Mouse (Mus musculus) cerebellum, adult 2 months (tissue): Measurements from ENCODE around the gene Olfr285. TPM values are rescaled to one million over a fixed set of nuclear protein-coding genes. Genes with fewer than 3 reads are reported as not detected.

ENCODE experiments used
- DNase-seq, 2 experiments: peaks; one replicate each; pipeline ENCODE4 v3.0.0; 2021
- H3K27ac ChIP-seq: fragments of 200-500 bp; 2 replicates; pipeline ENCODE4 v1.5.1; 2012; ENCODE audit warnings: low read length, control low read depth, inconsistent platforms; ENCODE audit not compliant: insufficient read depth
- H3K27me3 ChIP-seq: fragments of 200-500 bp; 2 replicates; pipeline ENCODE4 v1.6.1; 2012; ENCODE audit warnings: inconsistent platforms, mild to moderate bottlenecking, low read length, moderate library complexity; ENCODE audit not compliant: control insufficient read depth, insufficient read depth
- H3K4me1 ChIP-seq: fragments of 200-500 bp; 2 replicates; pipeline ENCODE4 v1.6.1; 2011; ENCODE audit warnings: low read length; ENCODE audit not compliant: control insufficient read depth, insufficient read depth
- H3K4me3 ChIP-seq: fragments of 200-500 bp; replicated peaks from 2 replicates; pipeline ENCODE3; 2011; ENCODE audit warnings: mild to moderate bottlenecking, low read depth, low read length, control low read depth; ENCODE audit not compliant: insufficient read depth
- CTCF ChIP-seq: fragments of 200-500 bp; IDR thresholded peaks from 2 replicates; pipeline ENCODE4 v1.5.1; 2011; ENCODE audit warnings: low read depth, mild to moderate bottlenecking, control low read depth, low read length, moderate library complexity, borderline replicate concordance; ENCODE audit not compliant: insufficient read depth
- POLR2A ChIP-seq: fragments of 200-500 bp; IDR thresholded peaks from 2 replicates; pipeline ENCODE4 v1.6.1; 2011; ENCODE audit warnings: low read length, control low read depth, borderline replicate concordance; ENCODE audit not compliant: insufficient read depth
- WGBS: fragments of 180-500 bp; shearing (Covaris S2); methylation state at CpG from one replicate; pipeline ENCODE4 v1.1.7; 2018; 5-methylcytosine and 5-hydroxymethylcytosine counted together
- polyA plus RNA-seq: library from polyadenylated mRNA; depleted of rRNA; stranded (reverse); fragments of >200 nt; gene quantifications from 2 replicates; pipeline ENCODE4 v1.2.3, GENCODE M21; 2012; rRNA removed

The Olfr285 gene
- polyA plus RNA-seq: not detected in 2 replicates

- Histone ChIP-seq H3K27ac (no peak within 1 kb of the TSS), H3K4me3 (no peak within 1 kb of the TSS), H3K4me1 (no peaks in the 10 kb centered on the region), H3K27me3 (no peaks in the 10 kb centered on the region)
- no peak for TF ChIP-seq POLR2A
- TF ChIP-seq CTCF: no peak
- DNase-seq: no peak
- 85% methylated on average over 5 of the region's 5 CpGs for WGBS
Observed at GRCm38 (mm10) chr15:98317177-98317724, at the start of gene Olfr285. TSS of gene Olfr285 (minus strand) at chr15:98317353.

- 91% methylated on average over 8 of the region's 8 CpGs for WGBS
Observed at GRCm38 (mm10) chr15:98340887-98341286, 23.7 kb upstream of the Olfr285 start, which contains the start of gene Olfr284. TSS of gene Olfr284 (minus strand) at chr15:98340987.

GRCm38 (mm10) chr15:98315703-98316102 is 1.4 kb downstream of the Olfr285 start:
- H3K4me3 ChIP-seq: no peak overlapping the region
- 48% methylated on average over 6 of the region's 6 CpGs for WGBS
- H3K27ac ChIP-seq: no peak overlapping the region
- H3K4me1 ChIP-seq: no peaks in the 10 kb centered on the region
- TF ChIP-seq POLR2A: no peak
- no peak for TF ChIP-seq CTCF
- H3K27me3 ChIP-seq: no peaks in the 10 kb centered on the region
- DNase-seq: no peak

More at GRCm38 (mm10) chr15:98340887-98341286, 23.7 kb upstream of the Olfr285 start, which contains the start of gene Olfr284:
- no peaks in the 10 kb centered on the region for H3K4me1 ChIP-seq
- H3K27me3 ChIP-seq: no peaks in the 10 kb centered on the region
- H3K4me3 ChIP-seq: no peak within 1 kb of the TSS
- H3K27ac ChIP-seq: no peak within 1 kb of the TSS
- DNase-seq: no peak
- TF ChIP-seq CTCF (no peak), POLR2A (no peak)

GRCm38 (mm10) chr15:98295628-98296551 is 21.3 kb downstream of the Olfr285 start, which contains the start of gene Zfp641:
TSS of gene Zfp641 (minus strand) at chr15:98296161.
- WGBS: 1% methylated on average over 59 of the region's 60 CpGs
- no peaks in the 10 kb centered on the region for H3K27me3 ChIP-seq
- no peak for TF ChIP-seq CTCF
- TF ChIP-seq POLR2A: peak; percentile 25; the same call in 1 of the 2 replicates
- peak within 1 kb of the TSS; percentile 92 for H3K4me3 ChIP-seq
- peak within 1 kb of the TSS; percentile 31; the same call in 1 of the 2 replicates for H3K27ac ChIP-seq
- H3K4me1 ChIP-seq: no peaks in the 10 kb centered on the region
- peak; percentile 71 to 72 for DNase-seq

- 82% methylated on average over 8 of the region's 8 CpGs for WGBS
- no peak overlapping the region for H3K27ac ChIP-seq
- no peak for DNase-seq
- TF ChIP-seq POLR2A (no peak), CTCF (no peak)
- no peak overlapping the region for H3K4me3 ChIP-seq
- no peaks in the 10 kb centered on the region for H3K27me3 ChIP-seq
- H3K4me1 ChIP-seq: peaks cover 3% of the 10 kb centered on the region; the same call in 1 of the 2 replicates
Observed at GRCm38 (mm10) chr15:98293651-98294050, 23.5 kb downstream of the Olfr285 start.

- 20% methylated on average over 12 of the region's 12 CpGs for WGBS
- TF ChIP-seq CTCF (no peak), POLR2A (no peak)
- no peaks in the 10 kb centered on the region for H3K27me3 ChIP-seq
- H3K4me1 ChIP-seq: peaks cover 7% of the 10 kb centered on the region; the same call in 1 of the 2 replicates
- no peak overlapping the region for H3K4me3 ChIP-seq
- DNase-seq: peak; percentile 44 to 54
- H3K27ac ChIP-seq: no peak overlapping the region
Observed at GRCm38 (mm10) chr15:98288566-98288965, 28.6 kb downstream of the Olfr285 start.

- Histone ChIP-seq H3K4me1 (peaks cover 7% of the 10 kb centered on the region; the same call in 1 of the 2 replicates), H3K4me3 (no peak overlapping the region), H3K27ac (no peak overlapping the region), H3K27me3 (no peaks in the 10 kb centered on the region)
- WGBS: 83% methylated on average over 7 of the region's 7 CpGs
- TF ChIP-seq POLR2A (no peak), CTCF (no peak)
- DNase-seq: no peak
Observed at GRCm38 (mm10) chr15:98286418-98286817, 30.7 kb downstream of the Olfr285 start.

Other genes with a start within 250 kb of the Olfr285 start
- gene Pfkm, start 224.8 kb downstream of the Olfr285 start, polyA plus RNA-seq: 471 and 489 TPM in 2 replicates
- 14.7 and 16.8 TPM in 2 replicates for gene Senp1, start 223.6 kb downstream of the Olfr285 start, polyA plus RNA-seq
- gene Asb8, start 151.7 kb downstream of the Olfr285 start, polyA plus RNA-seq: 83.6 and 88.3 TPM in 2 replicates
- gene Ccdc184, start 150.2 kb downstream of the Olfr285 start, polyA plus RNA-seq: 24.3 and 30.9 TPM in 2 replicates
- 0.38 and 0.44 TPM in 2 replicates for gene Olfr288, start 121.8 kb downstream of the Olfr285 start, polyA plus RNA-seq
- not detected in 2 replicates for gene Gm44579, start 96.4 kb downstream of the Olfr285 start, polyA plus RNA-seq
- gene Olfr287, start 96.3 kb downstream of the Olfr285 start, polyA plus RNA-seq: 15.4 and 18.5 TPM in 2 replicates
- not detected in 2 replicates for gene Olfr286, start 82.9 kb downstream of the Olfr285 start, polyA plus RNA-seq
- not detected in 2 replicates for gene H1fnt, start 60.1 kb downstream of the Olfr285 start, polyA plus RNA-seq
- 10.1 and 11.0 TPM in 2 replicates for gene Zfp641, start 21.2 kb downstream of the Olfr285 start, polyA plus RNA-seq
- not detected in 2 replicates for gene Olfr284, start 23.6 kb upstream of the Olfr285 start, polyA plus RNA-seq
- gene Olfr283, start 63.6 kb upstream of the Olfr285 start, polyA plus RNA-seq: not detected in 2 replicates
- gene Olfr282, start 113.9 kb upstream of the Olfr285 start, polyA plus RNA-seq: not detected in 2 replicates
- not detected in 2 replicates for gene Olfr281, start 135.2 kb upstream of the Olfr285 start, polyA plus RNA-seq
- gene OR5BS1P, start 152.5 kb upstream of the Olfr285 start, polyA plus RNA-seq: not detected in 2 replicates
- gene Lalba, start 165.4 kb upstream of the Olfr285 start, polyA plus RNA-seq: 0.34 TPM in 1 of 2 replicates, not detected in the other
- gene Olfr279, start 175.0 kb upstream of the Olfr285 start, polyA plus RNA-seq: 0.03 and 0.05 TPM in 2 replicates
- 60.7 and 62.4 TPM in 2 replicates for gene Kansl2, start 216.9 kb upstream of the Olfr285 start, polyA plus RNA-seq